Mouse (Mus musculus) E14TG2a.4 (cell line): ENCODE data around the gene Nek9.

ENCODE experiments used
- CTCF ChIP-seq: conservative IDR thresholded peaks from 2 replicates; pipeline ENCODE4 v1.5.1; 2014; ENCODE audit warnings: low read length
- NANOG ChIP-seq: IDR thresholded peaks from 2 replicates; pipeline ENCODE4 v1.6.1; 2014; ENCODE audit warnings: borderline replicate concordance, low read length, mixed read lengths
- POU5F1 ChIP-seq: IDR thresholded peaks from 2 replicates; pipeline ENCODE4 v1.6.1; 2014; ENCODE audit warnings: low read length, borderline replicate concordance

- TF ChIP-seq CTCF (no peak), NANOG (no peak), POU5F1 (no peak)
These were observed 76.0 kb downstream of the Nek9 start for GRCm38 (mm10) chr12:85263190-85263589.
